Mouse (Mus musculus): ENCODE measurements at regions not wholly inside any gene's neighbourhood (a gene's known extent, or its start where the extent isn't known, plus 50 kb on each side); places are given as distances from the start of the nearest gene placed in this dataset.

DNA sequence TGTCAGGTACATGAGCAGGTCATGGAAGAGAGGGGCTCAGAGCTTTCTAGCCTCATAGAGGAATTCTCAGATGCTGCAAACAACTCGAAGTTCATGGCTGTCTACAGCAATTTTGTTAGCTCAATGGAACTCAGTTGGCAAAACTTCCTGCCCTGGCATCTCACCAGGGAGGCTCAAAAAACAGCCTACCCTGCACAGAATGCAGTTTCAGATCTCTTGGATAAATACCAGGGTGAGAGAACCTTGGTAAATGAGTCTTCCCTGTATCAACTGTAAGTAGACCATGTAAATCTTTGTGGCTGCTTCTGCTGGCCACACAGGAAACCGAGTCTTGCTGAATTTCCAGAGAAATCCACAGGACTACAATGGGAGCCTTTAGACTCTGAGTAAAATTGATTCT lies 101.1 kb upstream of the Rapgef5 start:
- Histone ChIP-seq H3K4me1 (ENCODE audit: control insufficient read depth in 2 of 2, insufficient read depth in 2 of 2, low read length in 2 of 2, poor library complexity in 1 of 2) (no peaks in the 10 kb centered on the region), H3K9ac (ENCODE audit: insufficient read depth, low read depth, low read length, poor library complexity, severe bottlenecking) (no peak overlapping the region), H3K36me3 (ENCODE audit: control insufficient read depth, insufficient read depth, low read length, poor library complexity, severe bottlenecking) (no peaks in the 10 kb centered on the region), H3K27ac (ENCODE audit: insufficient read depth, low read depth, low read length, poor library complexity, severe bottlenecking) (no peak overlapping the region), H3K9me3 (ENCODE audit: control insufficient read depth, insufficient read depth, low read depth, low read length) (no peaks in the 10 kb centered on the region), H3K4me3 (ENCODE audit: insufficient read depth in 1 of 2, low read depth in 1 of 2, low read length in 2 of 2, poor library complexity in 1 of 2, severe bottlenecking in 1 of 2) (no peak overlapping the region)
- TF ChIP-seq HCFC1 (IDR thresholded peaks at IDR 0.05; ENCODE audit: borderline replicate concordance, insufficient read depth, low read length) (no peak), ZC3H11A (IDR thresholded peaks at IDR 0.05; ENCODE audit: borderline replicate concordance, low read depth, low read length) (no peak), ZNF384 (IDR thresholded peaks at IDR 0.05; ENCODE audit: low read depth, low read length) (no peak), CHD2 (IDR thresholded peaks at IDR 0.05; ENCODE audit: low read depth, low read length) (no peak), MAFK (IDR thresholded peaks at IDR 0.05; ENCODE audit: insufficient read depth, low read depth, low read length) (no peak)
- no peak for DNase-seq (ENCODE audit: low read depth, low spot score)
- in situ Hi-C loops (cut with MboI; ENCODE audit: low sequenced_read_pairs in 2 of 2, unreplicated experiment in 2 of 2): loop anchor here in 1 of 2 experiments (25.0 kb wide), 1 partner anchor 347 kb away; no protein-coding TSS in a partner anchor

GRCm38 (mm10) chr12:117417991-117418390 lies 98.3 kb upstream of the Rapgef5 start:
- Histone ChIP-seq H3K27ac (ENCODE audit: insufficient read depth, low read depth, low read length, poor library complexity, severe bottlenecking) (no peak overlapping the region), H3K36me3 (ENCODE audit: control insufficient read depth, insufficient read depth, low read length, poor library complexity, severe bottlenecking) (no peaks in the 10 kb centered on the region), H3K4me3 (ENCODE audit: insufficient read depth in 1 of 2, low read depth in 1 of 2, low read length in 2 of 2, poor library complexity in 1 of 2, severe bottlenecking in 1 of 2) (no peak overlapping the region), H3K9me3 (ENCODE audit: control insufficient read depth, insufficient read depth, low read depth, low read length) (no peaks in the 10 kb centered on the region), H3K9ac (ENCODE audit: insufficient read depth, low read depth, low read length, poor library complexity, severe bottlenecking) (no peak overlapping the region), H3K4me1 (ENCODE audit: control insufficient read depth in 2 of 2, insufficient read depth in 2 of 2, low read length in 2 of 2, poor library complexity in 1 of 2) (no peaks in the 10 kb centered on the region)
- no peak for TF ChIP-seq MAFK (IDR thresholded peaks at IDR 0.05; ENCODE audit: insufficient read depth, low read depth, low read length)
- no peak for TF ChIP-seq ZC3H11A (IDR thresholded peaks at IDR 0.05; ENCODE audit: borderline replicate concordance, low read depth, low read length)
- TF ChIP-seq ZNF384 (IDR thresholded peaks at IDR 0.05; ENCODE audit: low read depth, low read length): no peak
- TF ChIP-seq HCFC1 (IDR thresholded peaks at IDR 0.05; ENCODE audit: borderline replicate concordance, insufficient read depth, low read length): no peak
- no peak for TF ChIP-seq CHD2 (IDR thresholded peaks at IDR 0.05; ENCODE audit: low read depth, low read length)
- in situ Hi-C loops (cut with MboI; ENCODE audit: low sequenced_read_pairs in 2 of 2, unreplicated experiment in 2 of 2): loop anchor here in 1 of 2 experiments (25.0 kb wide), 1 partner anchor 344 kb away; no protein-coding TSS in a partner anchor
- no peak for DNase-seq (ENCODE audit: low read depth, low spot score)

- Histone ChIP-seq H3K36me3 (ENCODE audit: control insufficient read depth, insufficient read depth, low read length, poor library complexity, severe bottlenecking) (no peaks in the 10 kb centered on the region), H3K4me3 (ENCODE audit: insufficient read depth in 1 of 2, low read depth in 1 of 2, low read length in 2 of 2, poor library complexity in 1 of 2, severe bottlenecking in 1 of 2) (no peak overlapping the region), H3K27ac (ENCODE audit: insufficient read depth, low read depth, low read length, poor library complexity, severe bottlenecking) (no peak overlapping the region), H3K9me3 (ENCODE audit: control insufficient read depth, insufficient read depth, low read depth, low read length) (no peaks in the 10 kb centered on the region), H3K9ac (ENCODE audit: insufficient read depth, low read depth, low read length, poor library complexity, severe bottlenecking) (no peak overlapping the region), H3K4me1 (ENCODE audit: control insufficient read depth in 2 of 2, insufficient read depth in 2 of 2, low read length in 2 of 2, poor library complexity in 1 of 2) (no peaks in the 10 kb centered on the region)
- TF ChIP-seq ZNF384 (IDR thresholded peaks at IDR 0.05; ENCODE audit: low read depth, low read length) (no peak), ZC3H11A (IDR thresholded peaks at IDR 0.05; ENCODE audit: borderline replicate concordance, low read depth, low read length) (no peak), CHD2 (IDR thresholded peaks at IDR 0.05; ENCODE audit: low read depth, low read length) (no peak), MAFK (IDR thresholded peaks at IDR 0.05; ENCODE audit: insufficient read depth, low read depth, low read length) (no peak)
- in situ Hi-C loops (cut with MboI; ENCODE audit: low sequenced_read_pairs in 2 of 2, unreplicated experiment in 2 of 2): loop anchor here in 1 of 2 experiments (25.0 kb wide), 1 partner anchor 340 kb away; no protein-coding TSS in a partner anchor
- DNase-seq (ENCODE audit: low read depth, low spot score): no peak
These were observed 93.8 kb upstream of the Rapgef5 start for GRCm38 (mm10) chr12:117422315-117422978.

- Histone ChIP-seq H3K4me3 (ENCODE audit: insufficient read depth in 1 of 2, low read depth in 1 of 2, low read length in 2 of 2, poor library complexity in 1 of 2, severe bottlenecking in 1 of 2) (no peak overlapping the region), H3K27ac (ENCODE audit: insufficient read depth, low read depth, low read length, poor library complexity, severe bottlenecking) (no peak overlapping the region), H3K9me3 (ENCODE audit: control insufficient read depth, insufficient read depth, low read depth, low read length) (no peaks in the 10 kb centered on the region), H3K9ac (ENCODE audit: insufficient read depth, low read depth, low read length, poor library complexity, severe bottlenecking) (no peak overlapping the region), H3K36me3 (ENCODE audit: control insufficient read depth, insufficient read depth, low read length, poor library complexity, severe bottlenecking) (no peaks in the 10 kb centered on the region), H3K4me1 (ENCODE audit: control insufficient read depth in 2 of 2, insufficient read depth in 2 of 2, low read length in 2 of 2, poor library complexity in 1 of 2) (no peaks in the 10 kb centered on the region)
- TF ChIP-seq CHD2 (IDR thresholded peaks at IDR 0.05; ENCODE audit: low read depth, low read length) (no peak), ZC3H11A (IDR thresholded peaks at IDR 0.05; ENCODE audit: borderline replicate concordance, low read depth, low read length) (no peak), MAFK (IDR thresholded peaks at IDR 0.05; ENCODE audit: insufficient read depth, low read depth, low read length) (no peak), HCFC1 (IDR thresholded peaks at IDR 0.05; ENCODE audit: borderline replicate concordance, insufficient read depth, low read length) (no peak), ZNF384 (IDR thresholded peaks at IDR 0.05; ENCODE audit: low read depth, low read length) (no peak)
- in situ Hi-C loops (cut with MboI; ENCODE audit: low sequenced_read_pairs in 2 of 2, unreplicated experiment in 2 of 2): no loop called here
- DNase-seq (ENCODE audit: low read depth, low spot score): no peak
These were observed 90.8 kb upstream of the Rapgef5 start for GRCm38 (mm10) chr12:117425363-117426031.

Measured in ES-E14 (cell line).